Mouse (Mus musculus) limb, embryonic 11.5 days (tissue): ENCODE measurements around the gene Agxt. TPM values are rescaled to one million over a fixed set of nuclear protein-coding genes. Genes with fewer than 3 reads are reported as not detected.

Source experiments
- ATAC-seq: fragments of 200-750 bp; cut with Nextera tagmentation; 2 replicates; pipeline ENCODE4 v1.8.0; 2017; ENCODE audit warnings: low read depth; ENCODE audit not compliant: insufficient number of reproducible peaks, low FRiP score, low TSS enrichment
- DNase-seq: peaks from one replicate; pipeline ENCODE4 v3.0.0-alpha.2; 2015; ENCODE audit warnings: low spot score
- H3K27ac ChIP-seq: fragments of 300-500 bp; sonication (generic); replicated peaks from 2 replicates; pipeline ENCODE4 v1.5.1; 2014; ENCODE audit warnings: low read depth, mild to moderate bottlenecking, low read length
- H3K27me3 ChIP-seq: fragments of 300-500 bp; sonication (generic); 2 replicates; pipeline ENCODE4 v1.6.1; 2014; ENCODE audit warnings: mild to moderate bottlenecking, low read length, mixed read lengths; ENCODE audit not compliant: control insufficient read depth, insufficient read depth
- H3K36me3 ChIP-seq: fragments of 300-500 bp; sonication (generic); 2 replicates; pipeline ENCODE4 v1.6.1; 2014; ENCODE audit warnings: mild to moderate bottlenecking, low read length, moderate library complexity, mixed read lengths; ENCODE audit not compliant: control insufficient read depth, insufficient read depth
- H3K4me1 ChIP-seq: fragments of 300-500 bp; sonication (generic); 2 replicates; pipeline ENCODE4 v1.6.1; 2014; ENCODE audit warnings: low read length, mixed read lengths; ENCODE audit not compliant: control insufficient read depth, insufficient read depth
- H3K4me2 ChIP-seq: fragments of 300-500 bp; sonication (generic); 2 replicates; pipeline ENCODE4 v1.6.1; 2014; ENCODE audit warnings: low read depth, mild to moderate bottlenecking, moderate library complexity; ENCODE audit not compliant: severe bottlenecking
- H3K4me3 ChIP-seq: fragments of 300-500 bp; sonication (generic); 2 replicates; pipeline ENCODE4 v1.5.1; 2014; ENCODE audit warnings: low read depth, low read length
- H3K9ac ChIP-seq: fragments of 300-500 bp; sonication (generic); 2 replicates; pipeline ENCODE4 v1.6.1; 2014; ENCODE audit warnings: mild to moderate bottlenecking, low read length
- H3K9me3 ChIP-seq: fragments of 300-500 bp; sonication (generic); 2 replicates; pipeline ENCODE4 v1.6.1; 2016; ENCODE audit warnings: low read length; ENCODE audit not compliant: control insufficient read depth
- WGBS: fragments of 180-500 bp; shearing (Covaris S2); extraction: QIAGEN DNeasy Blood & Tissue Kit; methylation state at CpG from one replicate; pipeline ENCODE4 v1.1.7; 2014; 5-methylcytosine and 5-hydroxymethylcytosine counted together
- polyA plus RNA-seq: library from polyadenylated mRNA; unstranded; fragments of >200 nt; fragmentation: Nextera tagmentation; extraction: Ambion mirVana; gene quantifications from 2 replicates; pipeline ENCODE4 v1.2.1, GENCODE M21; 2014

Agxt gene
- polyA plus RNA-seq, 1 experiment from 2014 or later, result not detected

DNA sequence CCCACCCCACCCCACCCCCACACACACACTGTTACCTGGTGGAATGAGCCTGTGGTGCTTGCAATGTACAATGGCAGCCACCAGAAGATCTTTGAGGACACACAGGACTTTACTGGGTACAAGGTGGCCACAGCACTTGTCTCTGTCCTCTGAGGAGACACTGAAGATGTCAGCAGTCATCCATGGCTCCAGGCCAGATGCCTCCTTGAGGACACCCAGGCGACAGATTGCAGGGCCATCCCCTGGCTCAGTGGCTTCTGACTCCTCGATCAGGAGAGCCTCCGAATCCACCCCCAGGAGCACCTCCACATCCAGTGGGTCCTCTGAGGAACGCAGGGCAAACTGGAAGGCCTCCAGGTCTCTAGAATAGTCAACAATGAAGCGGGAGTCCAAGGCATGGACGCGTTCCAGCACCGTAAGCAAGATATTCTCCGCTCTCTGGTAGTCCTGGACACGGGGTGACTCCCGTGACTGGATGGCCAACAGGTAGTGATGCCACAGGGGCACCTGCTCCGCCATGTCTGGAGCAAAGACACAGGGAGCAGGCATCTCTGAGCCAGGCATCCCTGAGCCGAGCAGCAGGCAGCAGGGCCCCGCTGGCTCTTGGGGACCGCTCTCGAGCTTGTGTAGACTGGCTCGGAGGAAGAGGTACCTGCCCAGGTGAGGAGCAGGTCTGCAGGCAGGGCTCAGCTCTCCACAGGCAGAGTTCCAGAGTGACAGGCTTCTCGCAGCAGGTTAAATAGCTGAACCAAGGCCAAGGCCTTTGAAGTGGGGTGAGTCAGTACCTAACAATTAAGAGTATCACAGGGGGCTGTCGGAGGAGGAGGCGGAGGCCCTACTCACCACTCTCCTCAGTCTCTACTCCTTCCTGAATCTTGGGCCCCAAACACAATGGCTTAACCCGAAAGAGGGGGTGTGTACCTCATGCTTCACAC, 24.8 kb downstream of the Agxt start:
- H3K27ac ChIP-seq, result no peak overlapping the region
- H3K4me3 ChIP-seq, result no peak overlapping the region
- no peaks in the 10 kb centered on the region for H3K36me3 ChIP-seq
- ATAC-seq, result no peak
- H3K9me3 ChIP-seq, result no peaks in the 10 kb centered on the region
- H3K4me1 ChIP-seq, result no peaks in the 10 kb centered on the region
- H3K9ac ChIP-seq, result no peak overlapping the region
- H3K27me3 ChIP-seq, result no peaks in the 10 kb centered on the region
- 81% methylated on average over 21 of the region's 21 CpGs for WGBS
- H3K4me2 ChIP-seq, result no peak overlapping the region
- DNase-seq, result no peak

DNA sequence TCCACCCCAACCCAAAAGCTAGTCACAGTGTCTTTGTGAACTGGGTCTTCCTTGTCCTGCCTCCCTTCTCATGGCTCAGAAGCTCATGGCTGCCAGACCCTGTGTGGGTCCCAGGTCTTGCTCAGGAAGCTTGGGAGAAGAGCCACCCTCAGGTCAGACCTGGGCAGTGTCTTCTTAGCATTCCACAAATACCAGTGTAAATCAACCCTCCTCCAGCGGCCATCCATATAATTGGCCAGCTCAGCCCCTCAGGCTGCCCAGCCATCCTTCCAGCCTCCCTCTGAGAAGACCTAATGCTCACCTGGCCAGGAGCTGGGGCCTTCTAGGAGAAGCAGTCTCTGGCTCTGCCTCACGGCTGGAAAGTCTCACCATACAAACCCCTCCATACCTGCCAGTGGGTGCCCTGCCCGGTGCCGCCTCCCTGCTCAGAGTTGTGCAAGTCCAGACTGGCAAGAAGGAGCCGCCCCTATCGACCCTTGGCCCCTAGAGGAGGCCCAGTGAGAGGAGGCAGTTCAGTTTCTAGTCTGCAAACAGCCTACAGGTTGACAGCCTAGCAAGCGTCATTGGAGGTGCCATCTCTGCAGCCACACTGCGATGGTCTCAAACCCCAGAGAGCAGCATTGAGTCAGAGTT, 25.6 kb downstream of the Agxt start, which contains the start of gene 2310007B03Rik:
Gene 2310007B03Rik, minus strand, starts transcription at position 448 of the 633 bp plus-strand sequence.
- H3K4me3 ChIP-seq, result no peak within 1 kb of the TSS
- no peaks in the 10 kb centered on the region for H3K9me3 ChIP-seq
- no peak within 1 kb of the TSS for H3K4me2 ChIP-seq
- no peaks in the 10 kb centered on the region for H3K36me3 ChIP-seq
- ATAC-seq (no peak), DNase-seq (peak; percentile 26)
- H3K9ac ChIP-seq, result no peak within 1 kb of the TSS
- no peaks in the 10 kb centered on the region for H3K27me3 ChIP-seq
- WGBS, result 67% methylated on average over 8 of the region's 8 CpGs
- no peaks in the 10 kb centered on the region for H3K4me1 ChIP-seq
- H3K27ac ChIP-seq, result no peak within 1 kb of the TSS

GRCm38 (mm10) chr1:93161350-93161749, 26.3 kb downstream of the Agxt start:
- H3K4me3 ChIP-seq, result no peak overlapping the region
- no peak overlapping the region for H3K4me2 ChIP-seq
- H3K9me3 ChIP-seq, result no peaks in the 10 kb centered on the region
- H3K27ac ChIP-seq, result no peak overlapping the region
- ATAC-seq (no peak), DNase-seq (no peak)
- H3K9ac ChIP-seq, result no peak overlapping the region
- no peaks in the 10 kb centered on the region for H3K27me3 ChIP-seq
- H3K36me3 ChIP-seq, result no peaks in the 10 kb centered on the region
- WGBS, result 79% methylated on average over 8 of the region's 8 CpGs
- no peaks in the 10 kb centered on the region for H3K4me1 ChIP-seq

GRCm38 (mm10) chr1:93161921-93162320, 26.9 kb downstream of the Agxt start:
- no peaks in the 10 kb centered on the region for H3K36me3 ChIP-seq
- no peak for ATAC-seq
- no peak overlapping the region for H3K4me3 ChIP-seq
- no peaks in the 10 kb centered on the region for H3K9me3 ChIP-seq
- no peaks in the 10 kb centered on the region for H3K27me3 ChIP-seq
- no peak for DNase-seq
- H3K9ac ChIP-seq, result no peak overlapping the region
- 84% methylated on average over 10 of the region's 10 CpGs for WGBS
- no peak overlapping the region for H3K27ac ChIP-seq
- no peaks in the 10 kb centered on the region for H3K4me1 ChIP-seq
- no peak overlapping the region for H3K4me2 ChIP-seq

DNA sequence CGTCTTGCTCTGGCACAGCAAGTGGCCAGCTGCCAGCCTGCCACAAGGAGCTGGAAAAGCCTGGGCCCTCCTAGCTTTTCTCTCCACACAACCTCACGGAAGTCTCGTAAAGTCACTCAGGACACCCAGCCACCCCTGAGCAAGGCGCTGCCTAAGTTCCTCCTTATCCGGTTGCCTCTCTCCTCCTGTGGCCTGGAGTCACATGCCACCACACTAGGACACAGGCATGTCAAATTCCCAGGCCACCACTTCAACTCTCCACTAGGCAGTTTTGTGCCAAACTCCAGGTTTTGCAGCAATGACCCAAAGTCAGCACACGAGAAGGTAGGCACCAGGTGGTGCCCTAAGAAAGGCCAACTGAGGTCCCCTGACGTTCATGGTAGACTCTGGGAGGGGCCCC, 27.5 kb downstream of the Agxt start:
- WGBS, result 81% methylated on average over 7 of the region's 7 CpGs
- no peak for ATAC-seq
- Histone ChIP-seq H3K27ac (no peak overlapping the region), H3K9me3 (no peaks in the 10 kb centered on the region), H3K9ac (no peak overlapping the region), H3K4me3 (no peak overlapping the region), H3K4me2 (no peak overlapping the region), H3K36me3 (no peaks in the 10 kb centered on the region), H3K27me3 (no peaks in the 10 kb centered on the region), H3K4me1 (no peaks in the 10 kb centered on the region)
- DNase-seq, result no peak

DNA sequence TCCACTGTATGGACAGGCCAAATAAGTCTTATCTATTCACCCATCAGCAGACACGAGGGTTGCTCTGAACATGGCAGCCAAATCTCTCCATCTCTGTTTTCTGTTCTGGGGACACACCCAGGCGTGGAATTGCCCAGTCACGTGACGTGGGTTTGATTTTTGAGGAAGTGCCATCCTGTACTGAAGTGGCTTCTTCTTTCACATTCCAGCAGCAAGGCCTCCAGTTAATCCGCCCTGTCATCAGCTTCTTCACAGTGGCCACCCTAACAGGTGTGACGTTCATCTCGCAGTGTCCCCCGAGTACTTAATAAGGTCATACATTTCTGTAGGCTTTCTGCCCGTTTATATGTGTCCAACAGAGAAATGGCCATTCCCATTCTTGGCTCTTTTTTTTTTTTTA, 30.4 kb downstream of the Agxt start:
- Histone ChIP-seq H3K4me2 (no peak overlapping the region), H3K9ac (no peak overlapping the region), H3K4me1 (no peaks in the 10 kb centered on the region), H3K27ac (no peak overlapping the region), H3K36me3 (no peaks in the 10 kb centered on the region), H3K9me3 (no peaks in the 10 kb centered on the region), H3K27me3 (no peaks in the 10 kb centered on the region), H3K4me3 (no peak overlapping the region)
- DNase-seq, result no peak
- no peak for ATAC-seq
- 81% methylated on average over 9 of the region's 9 CpGs for WGBS

DNA sequence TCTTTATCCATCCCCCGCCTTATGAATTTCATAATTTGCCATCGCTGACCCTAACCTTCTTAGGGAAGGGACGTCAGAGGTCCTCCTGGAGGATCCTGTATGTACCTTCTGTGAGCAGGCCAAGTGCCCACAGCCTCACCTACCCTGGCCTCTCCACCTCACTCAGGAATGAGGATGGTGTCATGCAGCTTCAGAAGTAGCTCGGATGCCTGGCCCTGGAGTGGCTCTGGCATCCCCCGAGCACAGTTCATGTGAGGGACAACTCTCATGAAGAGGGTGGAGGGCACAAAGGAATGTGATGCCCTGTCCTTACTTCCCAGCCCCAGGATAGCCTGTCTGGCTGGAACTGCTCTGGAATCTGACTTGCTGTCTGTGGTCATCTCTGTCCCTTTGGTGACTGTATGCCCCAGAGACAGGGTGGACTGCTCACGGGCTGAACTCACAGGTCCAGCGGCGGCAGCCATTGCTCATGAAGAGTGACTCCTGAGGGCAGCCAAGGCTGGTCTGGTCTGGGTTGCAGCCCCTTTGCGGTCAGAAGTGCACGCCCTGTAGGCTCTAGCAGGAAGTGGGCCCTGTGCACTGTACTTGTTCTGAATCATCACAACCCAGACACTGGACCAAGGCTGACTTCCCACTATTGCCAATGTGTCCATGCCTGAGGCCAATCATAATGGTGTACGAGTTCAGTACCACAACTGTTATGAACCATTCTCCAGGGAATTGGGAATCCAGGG, 31.5 kb downstream of the Agxt start:
- Histone ChIP-seq H3K4me3 (no peak overlapping the region), H3K4me1 (no peaks in the 10 kb centered on the region), H3K9me3 (no peaks in the 10 kb centered on the region), H3K27me3 (no peaks in the 10 kb centered on the region), H3K4me2 (0 out of 2 replicates have a peak overlapping the region, but pooled peaks have one; percentile 2), H3K9ac (no peak overlapping the region), H3K27ac (no peak overlapping the region), H3K36me3 (no peaks in the 10 kb centered on the region)
- WGBS, result 85% methylated on average over 11 of the region's 11 CpGs
- DNase-seq, result no peak
- ATAC-seq, result 0 out of 2 replicates have a peak, but pooled peaks have one; percentile 28

GRCm38 (mm10) chr1:93168295-93168775, 33.3 kb downstream of the Agxt start, which contains the start of gene Crocc2:
Gene Crocc2 (plus strand): TSS chr1:93168725.
- no peaks in the 10 kb centered on the region for H3K27me3 ChIP-seq
- no peak within 1 kb of the TSS for H3K9ac ChIP-seq
- H3K36me3 ChIP-seq, result no peaks in the 10 kb centered on the region
- H3K4me3 ChIP-seq, result no peak within 1 kb of the TSS
- DNase-seq, result no peak
- no peaks in the 10 kb centered on the region for H3K4me1 ChIP-seq
- no peak within 1 kb of the TSS for H3K4me2 ChIP-seq
- WGBS, result 54% methylated on average over 10 of the region's 10 CpGs
- no peak within 1 kb of the TSS for H3K27ac ChIP-seq
- no peak for ATAC-seq
- no peaks in the 10 kb centered on the region for H3K9me3 ChIP-seq
